Mouse (Mus musculus) liver, adult 2 months (tissue): ENCODE measurements around the gene Usp47.

Experiments
- CTCF ChIP-seq: fragments of 200-500 bp; IDR thresholded peaks from 2 replicates; pipeline ENCODE4 v1.5.1; 2011; ENCODE audit warnings: low read depth, low read length, control low read depth
- POLR2A ChIP-seq: fragments of 200-500 bp; IDR thresholded peaks from 2 replicates; pipeline ENCODE4 v1.6.1; 2011; ENCODE audit warnings: low read length, control low read depth; ENCODE audit not compliant: insufficient read depth; ENCODE audit errors: extremely low read depth

- no peak for TF ChIP-seq CTCF
- TF ChIP-seq POLR2A = no peak
Observed at GRCm38 (mm10) chr7:112158942-112159341, 135.6 kb downstream of the Usp47 start, which contains the start of gene Dkk3.
